Mouse (Mus musculus) neutrophil, adult 59 days (primary cell): ENCODE data around the gene Azin2. TPM values are rescaled to one million over a fixed set of nuclear protein-coding genes. Genes with fewer than 3 reads are reported as not detected.

Experiments used
- total RNA-seq, 2 experiments: library from RNA; stranded (reverse); gene quantifications; 1 replicate in 1 of 2; 2 replicates in 1 of 2; pipeline ENCODE4 v1.2.4; 2023

The Azin2 gene
- total RNA-seq = under 1 TPM; 0.46 to 0.49 TPM

DNA sequence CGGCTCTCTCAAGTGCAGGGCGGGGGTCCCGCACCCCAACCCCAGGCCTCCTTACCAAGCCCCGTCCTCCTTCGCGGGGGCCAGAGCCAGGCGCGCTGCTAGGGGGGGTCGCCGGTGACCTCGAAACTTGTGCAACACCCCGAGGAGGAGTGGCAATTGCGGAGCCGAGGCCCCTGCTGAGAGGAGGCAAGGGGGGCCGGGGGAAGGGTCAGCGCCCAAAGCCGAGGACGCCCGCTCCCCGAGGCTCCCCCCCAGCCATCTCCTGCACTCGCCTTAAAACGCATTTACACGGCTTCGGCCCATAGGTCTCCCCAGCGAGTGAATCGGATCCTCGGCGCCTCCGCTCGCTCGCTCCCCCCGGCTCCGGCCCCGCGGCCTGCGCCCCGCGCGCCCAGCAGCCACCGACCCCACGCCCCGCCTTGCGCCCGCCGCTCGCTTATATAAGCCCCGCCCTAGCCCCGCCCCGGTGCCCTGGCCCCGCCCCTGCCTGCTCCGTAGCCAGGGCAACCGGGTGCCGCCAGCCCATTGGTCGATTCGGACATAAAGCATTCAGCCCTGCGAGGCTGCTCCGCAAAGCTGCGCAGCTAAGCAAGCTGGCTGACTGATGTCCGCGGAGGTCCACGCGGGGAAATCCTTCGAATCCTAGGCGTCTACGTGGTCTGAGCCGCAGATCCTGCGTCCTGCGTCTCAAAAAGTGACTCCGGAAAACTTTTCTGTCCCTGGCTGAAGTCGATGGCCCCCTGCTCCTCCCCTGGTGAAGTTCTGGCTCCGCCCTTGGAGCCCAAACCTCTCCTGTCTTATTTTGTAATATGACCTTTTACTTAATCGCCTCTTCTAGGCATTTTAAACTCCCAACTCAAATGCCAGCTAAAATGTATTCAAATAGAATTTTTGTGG, at the start of gene Azin2:
Gene Azin2 (minus strand): TSS at position 414 of the 897 bp plus-strand sequence.

DNA sequence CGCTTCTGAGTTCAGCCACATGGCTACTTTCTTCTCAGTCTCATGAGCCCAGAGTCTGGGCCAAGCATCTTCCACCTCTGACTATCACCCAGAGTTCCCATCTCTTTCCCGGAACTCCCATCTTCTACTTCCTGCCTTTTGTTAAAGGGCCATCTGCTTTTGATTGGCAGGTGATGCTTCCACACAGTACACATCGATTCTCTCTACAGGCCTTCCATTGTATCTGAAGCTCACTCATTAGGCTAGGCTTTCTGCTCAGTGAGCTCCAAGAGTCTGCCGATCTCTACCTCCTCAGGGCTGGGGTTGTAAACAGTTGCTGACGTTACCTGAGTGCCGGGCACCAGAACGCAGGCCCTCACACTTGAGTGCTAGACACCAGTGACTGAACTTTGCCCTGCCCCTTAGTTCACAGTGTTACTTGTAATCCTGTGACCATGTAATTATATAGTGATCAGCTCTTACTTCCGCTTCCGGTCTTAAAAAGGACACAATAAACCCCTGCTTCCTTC, 29.3 kb upstream of the Azin2 start, which contains the start of gene Ak2:
Gene Ak2 (plus strand): TSS at position 459 of the 509 bp plus-strand sequence.

DNA sequence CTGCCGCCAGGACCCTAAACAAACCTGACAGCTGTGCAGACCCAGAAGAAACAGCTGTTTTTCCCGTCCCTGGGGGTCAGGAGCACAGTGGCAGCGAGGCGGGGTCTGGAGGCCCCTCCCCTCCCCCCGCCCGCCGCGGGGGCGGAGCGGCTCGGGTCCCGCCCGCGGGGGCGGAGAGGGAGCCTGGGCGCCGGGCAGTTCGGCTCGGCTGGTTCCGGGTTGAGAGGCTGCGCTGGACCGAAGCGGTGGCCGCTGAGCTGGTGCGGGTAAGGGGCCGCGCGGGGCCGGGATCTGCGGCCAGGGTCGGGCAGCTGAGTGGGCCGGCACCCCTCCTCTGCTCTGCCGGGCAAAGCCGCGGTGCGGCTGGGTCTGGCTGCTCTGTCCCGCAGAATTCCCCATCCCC, 78.9 kb downstream of the Azin2 start, which contains the start of gene Trim62:
Gene Trim62 (plus strand): TSS at position 202 of the 403 bp plus-strand sequence.

Other genes with a start within 250 kb of the Azin2 start
- gene A3galt2, start 207.1 kb downstream of the Azin2 start, total RNA-seq = under 1 TPM; 0.11 to 0.16 TPM
- 10 to 100 TPM; 10.3 to 12.2 TPM for gene Zfp362, start 156.4 kb downstream of the Azin2 start, total RNA-seq
- 1 to 10 TPM; 1.1 to 1.6 TPM for gene Trim62, start 78.9 kb downstream of the Azin2 start, total RNA-seq
- 100 to 1,000 TPM; 106 to 111 TPM for gene Ak2, start 29.5 kb upstream of the Azin2 start, total RNA-seq
- 10 to 100 TPM; 79.7 to 84.0 TPM for gene Rnf19b, start 95.8 kb upstream of the Azin2 start, total RNA-seq
- gene Tmem54, start 143.1 kb upstream of the Azin2 start, total RNA-seq = not detected
- gene Hpca, start 159.6 kb upstream of the Azin2 start, total RNA-seq = not detected
- not detected for gene Fndc5, start 174.6 kb upstream of the Azin2 start, total RNA-seq
- gene S100pbp, start 227.3 kb upstream of the Azin2 start, total RNA-seq = 10 to 100 TPM; 12.1 to 12.9 TPM
- gene Yars, start 227.3 kb upstream of the Azin2 start, total RNA-seq = 10 to 100 TPM; 21.6 to 25.2 TPM